Mouse (Mus musculus): Measurements from ENCODE around the gene Npy. TPM values are rescaled to one million over a fixed set of nuclear protein-coding genes. Genes with fewer than 3 reads are reported as not detected.

The Npy gene
- polyA plus RNA-seq, 1 experiment: not detected

DNA sequence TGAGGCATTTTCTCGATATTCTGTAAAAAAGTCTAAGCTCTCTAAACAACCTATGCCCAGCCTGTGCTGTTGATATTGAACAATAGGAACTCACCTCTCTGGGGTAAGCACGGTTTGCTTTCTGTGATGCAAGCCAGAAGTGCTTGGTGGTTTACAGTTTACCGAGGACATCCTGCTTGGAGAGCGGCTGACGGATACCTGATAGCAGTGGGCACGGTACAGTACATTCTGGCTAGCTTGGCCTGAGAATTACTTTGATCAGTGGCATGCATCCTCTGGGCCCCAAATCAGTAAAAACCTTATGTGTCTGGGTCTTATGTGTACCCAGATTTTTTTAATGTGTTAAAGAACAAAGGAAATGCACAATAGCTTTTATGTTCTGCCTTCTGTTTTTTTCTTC, 45.1 kb downstream of the Npy start:
- Histone ChIP-seq H3K4me1 (ENCODE audit: control insufficient read depth, insufficient read depth, low read length) (no peaks in the 10 kb centered on the region), H3K4me3 (ENCODE audit: low read depth, low read length) (no peak overlapping the region), H3K27ac (ENCODE audit: insufficient read depth, low read length) (no peak overlapping the region), H3K9ac (ENCODE audit: low read depth, poor library complexity, severe bottlenecking) (no peak overlapping the region), H3K27me3 (ENCODE audit: control insufficient read depth, insufficient read depth, low read length, poor library complexity, severe bottlenecking) (no peaks in the 10 kb centered on the region), H3K9me3 (replicated peaks; ENCODE audit: control insufficient read depth, insufficient read depth, low read length, poor library complexity, severe bottlenecking) (no peaks in the 10 kb centered on the region), H3K36me3 (ENCODE audit: control insufficient read depth, insufficient read depth, low read length, poor library complexity, severe bottlenecking) (no peaks in the 10 kb centered on the region)
- TF ChIP-seq EP300 (IDR thresholded peaks at IDR 0.05; ENCODE audit: insufficient read depth, low read depth, low read length) (no peak), CTCF (IDR thresholded peaks at IDR 0.05; ENCODE audit: low read depth, low read length) (no peak), POLR2A (IDR thresholded peaks at IDR 0.05; ENCODE audit: insufficient read depth, low read length) (no peak)

DNA sequence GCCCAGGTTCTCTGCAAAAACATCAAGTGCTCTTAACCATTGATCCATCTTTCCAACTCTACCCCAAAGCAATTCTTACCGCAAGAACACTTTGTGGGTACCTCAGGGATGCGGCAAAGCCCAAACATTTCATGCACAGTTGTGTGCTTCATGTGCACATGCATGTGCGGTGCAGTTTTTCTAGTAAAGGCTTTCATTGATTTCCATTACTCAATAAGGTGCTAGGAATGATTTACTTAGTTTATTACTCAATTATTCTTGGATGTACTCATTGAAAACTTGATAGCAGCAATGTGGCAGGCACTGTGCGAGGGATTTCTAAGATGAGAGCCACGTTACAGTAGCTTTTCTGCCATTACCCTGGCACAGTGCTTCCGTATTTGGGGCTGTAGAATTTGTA, 48.6 kb downstream of the Npy start:
- no peak overlapping the region for H3K27ac ChIP-seq (ENCODE audit: insufficient read depth, low read length)
- no peaks in the 10 kb centered on the region for H3K27me3 ChIP-seq (ENCODE audit: control insufficient read depth, insufficient read depth, low read length, poor library complexity, severe bottlenecking)
- no peak overlapping the region for H3K4me3 ChIP-seq (ENCODE audit: low read depth, low read length)
- H3K36me3 ChIP-seq (ENCODE audit: control insufficient read depth, insufficient read depth, low read length, poor library complexity, severe bottlenecking): no peaks in the 10 kb centered on the region
- no peaks in the 10 kb centered on the region for H3K4me1 ChIP-seq (ENCODE audit: control insufficient read depth, insufficient read depth, low read length)
- H3K9ac ChIP-seq (ENCODE audit: low read depth, poor library complexity, severe bottlenecking): no peak overlapping the region
- TF ChIP-seq CTCF (IDR thresholded peaks at IDR 0.05; ENCODE audit: low read depth, low read length) (no peak), EP300 (IDR thresholded peaks at IDR 0.05; ENCODE audit: insufficient read depth, low read depth, low read length) (no peak), POLR2A (IDR thresholded peaks at IDR 0.05; ENCODE audit: insufficient read depth, low read length) (no peak)
- no peaks in the 10 kb centered on the region; the same call in 1 of the 2 replicates for H3K9me3 ChIP-seq (replicated peaks; ENCODE audit: control insufficient read depth, insufficient read depth, low read length, poor library complexity, severe bottlenecking)

DNA sequence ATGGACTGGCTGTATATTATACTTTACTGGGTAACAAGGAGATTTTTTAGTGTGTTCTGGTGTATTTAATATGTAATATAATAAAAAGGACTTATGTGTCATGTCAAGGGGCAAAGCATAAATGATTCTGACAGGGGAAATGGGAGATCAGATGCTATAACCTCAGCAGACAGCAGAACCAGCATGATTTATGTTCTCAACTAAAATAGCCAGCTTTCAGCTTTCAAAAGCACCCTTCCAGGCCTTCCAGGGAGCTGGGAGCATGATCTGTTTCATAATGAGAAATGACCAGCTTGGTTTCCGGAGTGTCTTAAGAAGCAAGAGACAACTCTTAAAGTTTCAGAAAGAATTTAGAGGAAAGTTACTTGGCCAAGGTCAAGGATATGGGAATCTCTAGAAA, 51.0 kb downstream of the Npy start:
- Histone ChIP-seq H3K4me3 (ENCODE audit: low read depth, low read length) (no peak overlapping the region), H3K27ac (ENCODE audit: insufficient read depth, low read length) (no peak overlapping the region), H3K27me3 (ENCODE audit: control insufficient read depth, insufficient read depth, low read length, poor library complexity, severe bottlenecking) (no peaks in the 10 kb centered on the region), H3K36me3 (ENCODE audit: control insufficient read depth, insufficient read depth, low read length, poor library complexity, severe bottlenecking) (no peaks in the 10 kb centered on the region), H3K9me3 (replicated peaks; ENCODE audit: control insufficient read depth, insufficient read depth, low read length, poor library complexity, severe bottlenecking) (no peaks in the 10 kb centered on the region; the same call in 1 of the 2 replicates), H3K9ac (ENCODE audit: low read depth, poor library complexity, severe bottlenecking) (no peak overlapping the region), H3K4me1 (ENCODE audit: control insufficient read depth, insufficient read depth, low read length) (no peaks in the 10 kb centered on the region)
- TF ChIP-seq POLR2A (IDR thresholded peaks at IDR 0.05; ENCODE audit: insufficient read depth, low read length): no peak
- no peak for TF ChIP-seq EP300 (IDR thresholded peaks at IDR 0.05; ENCODE audit: insufficient read depth, low read depth, low read length)
- TF ChIP-seq CTCF (IDR thresholded peaks at IDR 0.05; ENCODE audit: low read depth, low read length): no peak

DNA sequence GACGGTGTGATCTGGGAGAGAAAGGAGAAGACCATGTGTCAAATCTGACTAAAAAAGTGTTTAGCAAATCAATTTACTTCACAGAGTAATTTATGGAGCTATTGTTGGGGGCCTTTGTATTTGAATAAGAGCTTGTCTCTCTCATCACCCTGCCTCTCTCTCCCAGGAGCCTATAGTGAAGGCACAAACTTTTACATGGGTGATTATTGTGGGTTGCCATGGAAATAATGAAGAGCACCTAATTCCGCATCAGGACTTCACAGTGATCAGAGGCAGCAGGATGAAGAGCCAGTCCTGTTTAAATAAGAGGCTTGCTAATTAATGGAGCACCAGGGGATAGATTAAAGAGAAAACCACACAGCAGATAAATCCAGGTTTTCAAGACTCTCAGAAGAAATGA, 52.6 kb downstream of the Npy start:
- Histone ChIP-seq H3K36me3 (ENCODE audit: control insufficient read depth, insufficient read depth, low read length, poor library complexity, severe bottlenecking) (no peaks in the 10 kb centered on the region), H3K4me3 (ENCODE audit: low read depth, low read length) (no peak overlapping the region), H3K9ac (ENCODE audit: low read depth, poor library complexity, severe bottlenecking) (no peak overlapping the region), H3K4me1 (ENCODE audit: control insufficient read depth, insufficient read depth, low read length) (no peaks in the 10 kb centered on the region), H3K27me3 (ENCODE audit: control insufficient read depth, insufficient read depth, low read length, poor library complexity, severe bottlenecking) (no peaks in the 10 kb centered on the region), H3K27ac (ENCODE audit: insufficient read depth, low read length) (no peak overlapping the region), H3K9me3 (replicated peaks; ENCODE audit: control insufficient read depth, insufficient read depth, low read length, poor library complexity, severe bottlenecking) (no peaks in the 10 kb centered on the region; the same call in 1 of the 2 replicates)
- no peak for TF ChIP-seq EP300 (IDR thresholded peaks at IDR 0.05; ENCODE audit: insufficient read depth, low read depth, low read length)
- no peak for TF ChIP-seq CTCF (IDR thresholded peaks at IDR 0.05; ENCODE audit: low read depth, low read length)
- TF ChIP-seq POLR2A (IDR thresholded peaks at IDR 0.05; ENCODE audit: insufficient read depth, low read length): no peak

DNA sequence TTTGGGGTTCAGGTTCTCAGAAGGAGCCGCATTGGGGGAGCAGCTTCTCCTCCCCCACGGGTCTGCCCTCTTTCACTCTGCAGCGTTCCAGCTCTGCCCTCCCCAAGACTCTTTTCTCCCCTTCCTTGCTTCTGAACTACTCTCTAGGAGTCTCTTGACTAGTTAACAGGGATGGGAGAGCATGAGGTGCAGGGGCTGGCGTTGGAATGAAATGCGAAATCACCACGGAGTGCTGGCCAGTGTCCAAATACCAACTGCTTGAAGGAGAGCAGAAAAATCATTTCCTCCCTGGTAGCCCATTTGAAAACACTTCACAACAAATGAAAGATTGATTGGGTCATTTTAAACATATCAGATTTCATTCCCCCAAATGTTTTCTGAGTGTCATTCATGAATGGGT, 53.3 kb downstream of the Npy start:
- Histone ChIP-seq H3K36me3 (ENCODE audit: control insufficient read depth, insufficient read depth, low read length, poor library complexity, severe bottlenecking) (no peaks in the 10 kb centered on the region), H3K9me3 (replicated peaks; ENCODE audit: control insufficient read depth, insufficient read depth, low read length, poor library complexity, severe bottlenecking) (no peaks in the 10 kb centered on the region; the same call in 1 of the 2 replicates), H3K27ac (ENCODE audit: insufficient read depth, low read length) (no peak overlapping the region), H3K9ac (ENCODE audit: low read depth, poor library complexity, severe bottlenecking) (no peak overlapping the region), H3K4me3 (ENCODE audit: low read depth, low read length) (no peak overlapping the region), H3K27me3 (ENCODE audit: control insufficient read depth, insufficient read depth, low read length, poor library complexity, severe bottlenecking) (no peaks in the 10 kb centered on the region), H3K4me1 (ENCODE audit: control insufficient read depth, insufficient read depth, low read length) (no peaks in the 10 kb centered on the region)
- TF ChIP-seq EP300 (IDR thresholded peaks at IDR 0.05; ENCODE audit: insufficient read depth, low read depth, low read length) (no peak), POLR2A (IDR thresholded peaks at IDR 0.05; ENCODE audit: insufficient read depth, low read length) (no peak), CTCF (IDR thresholded peaks at IDR 0.05; ENCODE audit: low read depth, low read length) (no peak)

All from ES-Bruce4 (cell line).